Mouse (Mus musculus): ENCODE data around the gene Dnah1.

The Dnah1 gene

GRCm38 (mm10) chr14:31316613-31317012 is 7.1 kb downstream of the Dnah1 start:
- no peak for DNase-seq

GRCm38 (mm10) chr14:31313192-31313591 is 10.5 kb downstream of the Dnah1 start:
- no peak for DNase-seq

- DNase-seq = no peak
Measured at GRCm38 (mm10) chr14:31285728-31286127, 38.0 kb downstream of the Dnah1 start.

- DNase-seq = peak; percentile 42 to 82
Measured at GRCm38 (mm10) chr14:31272164-31272563, 51.5 kb downstream of the Dnah1 start.

- no peak for DNase-seq
Measured at GRCm38 (mm10) chr14:31271121-31271520, 52.6 kb downstream of the Dnah1 start.

GRCm38 (mm10) chr14:31269456-31270100 is 54.1 kb downstream of the Dnah1 start:
- DNase-seq = no peak

- no peak for DNase-seq
Measured at GRCm38 (mm10) chr14:31268301-31269001, 55.2 kb downstream of the Dnah1 start.

- DNase-seq = no peak
Measured at GRCm38 (mm10) chr14:31267649-31268048, 56.0 kb downstream of the Dnah1 start.

- no peak for DNase-seq
Measured at GRCm38 (mm10) chr14:31260932-31261331, 62.8 kb downstream of the Dnah1 start.

GRCm38 (mm10) chr14:31260374-31260773 is 63.3 kb downstream of the Dnah1 start:
- no peak for DNase-seq

- peak; percentile 77 to 80 for DNase-seq
Measured at GRCm38 (mm10) chr14:31258476-31259050, 65.1 kb downstream of the Dnah1 start.

GRCm38 (mm10) chr14:31252091-31252490 is 71.6 kb downstream of the Dnah1 start:
- no peak for DNase-seq

GRCm38 (mm10) chr14:31251626-31252025 is 72.1 kb downstream of the Dnah1 start:
- DNase-seq = no peak

GRCm38 (mm10) chr14:31251084-31251604 is 72.6 kb downstream of the Dnah1 start, which contains the start of the genes Phf7 and Bap1:
Gene Phf7, minus strand, starts transcription at chr14:31251317.
Gene Bap1, plus strand, starts transcription at chr14:31251450.
- peak; percentile 90 to 93 for DNase-seq

- DNase-seq = no peak
Measured at GRCm38 (mm10) chr14:31250222-31251083, 73.2 kb downstream of the Dnah1 start.

- DNase-seq = no peak
Measured at GRCm38 (mm10) chr14:31248396-31248795, 75.3 kb downstream of the Dnah1 start.

- DNase-seq = no peak
Measured at GRCm38 (mm10) chr14:31245946-31246345, 77.8 kb downstream of the Dnah1 start.

- no peak for DNase-seq
Measured at GRCm38 (mm10) chr14:31244777-31245176, 78.9 kb downstream of the Dnah1 start.

GRCm38 (mm10) chr14:31240528-31240927 is 83.2 kb downstream of the Dnah1 start:
- no peak for DNase-seq

GRCm38 (mm10) chr14:31237101-31237882 is 86.4 kb downstream of the Dnah1 start:
- DNase-seq = no peak

- peak; percentile 53 to 83 for DNase-seq
Measured at GRCm38 (mm10) chr14:31233996-31234591, 89.6 kb downstream of the Dnah1 start.

All from kidney, adult 8-10 months (tissue).